Mouse (Mus musculus): ENCODE data around the gene Hipk2.

The Hipk2 gene

GRCm38 (mm10) chr6:38752495-38752894, 123.5 kb downstream of the Hipk2 start:
- DNase-seq (ENCODE audit: low spot score): no peak

DNA sequence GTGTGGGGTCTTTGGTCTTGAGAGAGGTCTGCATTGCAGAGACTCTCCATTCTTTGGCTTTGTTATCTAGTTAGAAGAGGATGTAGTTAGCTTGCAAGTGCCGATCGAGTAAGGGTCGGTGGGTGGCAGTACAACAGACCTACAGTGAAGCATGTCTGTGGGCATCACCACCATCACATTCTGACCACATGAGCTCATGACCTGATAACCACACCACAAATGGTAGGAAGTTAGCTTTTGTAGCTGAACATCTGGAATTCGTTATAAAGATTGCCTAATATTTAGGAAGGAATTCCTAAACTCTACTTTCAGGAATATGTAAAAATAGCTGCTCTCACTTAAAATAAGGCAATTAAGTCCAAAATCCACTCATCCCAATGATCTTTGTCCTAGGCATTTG, 127.9 kb downstream of the Hipk2 start:
- no peak for DNase-seq (ENCODE audit: low spot score)

GRCm38 (mm10) chr6:38743351-38743750, 132.6 kb downstream of the Hipk2 start:
- DNase-seq (ENCODE audit: low spot score): no peak

GRCm38 (mm10) chr6:38742441-38742840, 133.5 kb downstream of the Hipk2 start:
- DNase-seq (ENCODE audit: low spot score): no peak

DNA sequence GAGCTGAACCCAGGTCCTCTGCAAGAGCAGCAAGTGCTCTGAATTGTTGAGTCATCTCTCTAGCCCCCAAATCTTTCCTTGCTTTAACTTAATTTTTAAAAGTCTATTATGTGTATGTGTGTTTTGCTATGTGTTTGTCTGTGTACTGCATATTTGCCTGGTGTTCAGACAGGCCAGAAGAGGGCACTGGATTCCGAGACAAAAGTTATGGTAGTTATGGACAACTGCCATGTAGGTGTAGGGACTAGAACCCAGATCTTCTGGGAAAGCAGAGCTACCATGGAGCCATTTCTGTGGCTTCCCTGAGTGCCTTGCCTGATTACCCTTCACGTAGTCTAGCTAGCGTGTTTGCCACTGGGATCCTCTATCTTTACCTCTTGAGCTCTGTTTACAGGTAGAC, 134.9 kb downstream of the Hipk2 start:
- DNase-seq (ENCODE audit: low spot score): no peak

DNA sequence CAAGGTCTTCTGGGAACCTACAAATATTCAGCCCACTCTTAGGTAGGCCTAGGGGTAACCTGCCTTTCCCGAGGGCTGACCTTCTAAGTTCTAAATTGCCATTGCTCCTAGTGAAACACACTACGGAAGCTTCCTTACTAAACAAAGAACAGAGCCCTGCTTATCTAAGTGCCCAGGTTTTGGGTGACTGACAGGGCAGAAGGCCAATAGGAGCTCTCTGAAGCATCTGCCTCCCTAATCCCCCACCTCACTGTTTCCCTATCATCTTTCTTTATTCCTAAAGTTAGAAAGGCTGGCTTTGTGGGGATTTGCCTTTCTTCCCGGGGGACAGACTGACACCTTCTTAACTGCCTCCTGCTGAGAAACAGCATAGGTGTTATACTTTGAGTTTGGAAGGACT, 136.7 kb downstream of the Hipk2 start:
- no peak for DNase-seq (ENCODE audit: low spot score)

GRCm38 (mm10) chr6:38737763-38738162, 138.2 kb downstream of the Hipk2 start:
- no peak for DNase-seq (ENCODE audit: low spot score)

GRCm38 (mm10) chr6:38736240-38736639, 139.7 kb downstream of the Hipk2 start:
- DNase-seq (ENCODE audit: low spot score): peak; percentile 71

- DNase-seq (ENCODE audit: low spot score): no peak
These were observed 143.3 kb downstream of the Hipk2 start for GRCm38 (mm10) chr6:38732681-38733080.

DNA sequence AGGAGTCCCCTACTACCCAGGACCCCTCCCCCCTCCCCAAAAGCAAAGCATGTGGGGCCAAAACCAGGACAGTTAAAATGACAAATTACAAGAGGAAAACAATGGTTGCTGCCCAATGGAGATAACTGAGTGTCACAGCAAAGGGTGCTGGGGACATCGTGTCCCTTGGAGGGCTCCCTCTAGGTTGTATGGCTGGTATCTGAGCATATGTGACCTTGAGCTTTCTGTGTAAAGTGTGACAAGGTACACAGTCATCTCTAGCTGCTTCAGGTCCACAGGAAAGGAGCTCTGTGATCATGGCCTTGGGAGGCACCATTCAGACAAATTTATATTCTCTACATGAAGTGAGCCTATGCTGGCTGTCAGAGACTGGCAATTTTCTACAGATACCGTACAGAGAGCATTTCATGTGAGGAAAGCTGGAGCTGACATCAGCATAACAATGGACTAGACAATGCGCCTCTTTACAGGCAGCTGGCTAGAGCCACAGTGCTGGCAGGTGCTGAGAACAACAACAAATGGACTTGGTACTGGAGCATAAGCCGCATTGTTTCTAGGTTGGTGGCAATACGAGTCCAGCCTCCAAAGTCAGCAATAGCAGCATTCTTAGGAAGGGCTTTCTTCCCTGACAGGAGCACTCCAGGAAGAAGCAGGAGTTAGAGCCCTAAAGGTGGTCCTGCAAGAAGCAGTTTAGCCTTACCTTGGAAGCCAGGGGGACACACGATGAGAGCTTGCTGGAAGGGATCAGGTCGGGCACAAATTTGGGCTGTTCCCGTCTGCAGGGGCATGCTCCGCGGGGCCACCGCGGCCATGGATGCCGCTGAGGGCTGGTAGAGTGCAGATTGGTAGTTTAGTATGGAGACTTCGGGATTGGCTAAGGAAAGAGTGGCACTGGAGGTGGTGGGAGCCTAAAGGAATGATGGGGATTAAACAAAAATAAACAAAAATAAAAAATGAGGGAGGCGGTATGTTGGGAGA, 145.5 kb downstream of the Hipk2 start:
- no peak for DNase-seq (ENCODE audit: low spot score)

DNA sequence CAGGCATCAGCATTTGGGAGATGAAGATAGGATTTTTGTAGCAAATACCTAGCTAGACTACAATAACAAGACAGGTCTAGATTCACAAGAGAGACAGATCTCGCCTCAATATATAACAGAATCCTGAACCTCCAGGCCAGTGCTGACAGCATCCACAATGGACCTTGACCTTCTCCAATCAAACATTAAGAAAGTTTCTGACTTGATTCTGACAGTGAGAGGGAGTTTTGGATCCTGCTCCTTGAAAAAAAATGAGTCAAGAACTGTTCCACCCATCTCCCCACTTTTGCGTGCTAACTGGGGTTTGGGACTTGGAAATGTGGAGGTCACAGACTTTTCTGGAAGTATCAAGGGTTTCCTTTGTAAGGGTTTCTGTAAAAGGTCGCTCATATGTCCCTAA, 150.4 kb downstream of the Hipk2 start:
- no peak for DNase-seq (ENCODE audit: low spot score)

GRCm38 (mm10) chr6:38721361-38721760, 154.6 kb downstream of the Hipk2 start:
- DNase-seq (ENCODE audit: low spot score): no peak

GRCm38 (mm10) chr6:38719229-38719628, 156.7 kb downstream of the Hipk2 start:
- DNase-seq (ENCODE audit: low spot score): no peak

DNA sequence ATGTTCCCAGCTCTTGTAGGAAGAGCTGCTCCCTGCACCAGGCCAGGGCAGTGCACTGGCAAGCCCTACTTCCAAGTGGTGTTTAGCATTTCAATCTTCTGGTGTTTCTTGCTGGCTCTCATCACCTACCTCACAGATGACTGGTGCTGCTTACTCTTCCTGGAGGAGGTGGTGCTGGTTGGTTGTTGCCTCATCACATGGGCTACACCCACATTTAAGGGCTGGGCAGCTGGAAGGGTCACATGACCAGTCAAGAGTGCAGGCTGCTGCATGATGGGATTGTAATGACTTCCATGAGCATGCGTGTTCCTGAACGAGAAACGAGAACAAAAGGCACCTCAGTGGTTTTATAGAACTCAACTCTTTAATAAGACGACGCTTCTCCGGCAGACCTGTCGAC, 157.3 kb downstream of the Hipk2 start:
- no peak for DNase-seq (ENCODE audit: low spot score)

DNA sequence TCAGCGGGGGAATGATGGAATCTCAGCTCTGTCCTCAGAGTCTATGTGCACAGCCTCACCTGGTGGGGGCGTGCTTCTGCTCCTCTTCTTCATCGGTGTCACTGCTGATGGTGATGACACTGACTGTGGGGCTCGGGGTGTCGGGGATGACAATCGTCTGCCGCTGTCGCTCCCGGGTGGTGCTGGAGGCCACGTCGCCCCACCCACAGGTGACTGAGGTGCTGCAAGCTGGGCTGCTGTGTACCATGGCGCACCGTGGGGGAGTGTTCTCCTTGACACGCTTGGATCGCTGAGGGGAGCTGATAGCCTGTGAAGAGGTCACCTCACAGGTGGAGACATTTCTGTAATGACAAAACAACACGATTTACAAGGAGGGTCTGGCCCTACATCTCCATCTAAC, 160.1 kb downstream of the Hipk2 start:
- no peak for DNase-seq (ENCODE audit: low spot score)

DNA sequence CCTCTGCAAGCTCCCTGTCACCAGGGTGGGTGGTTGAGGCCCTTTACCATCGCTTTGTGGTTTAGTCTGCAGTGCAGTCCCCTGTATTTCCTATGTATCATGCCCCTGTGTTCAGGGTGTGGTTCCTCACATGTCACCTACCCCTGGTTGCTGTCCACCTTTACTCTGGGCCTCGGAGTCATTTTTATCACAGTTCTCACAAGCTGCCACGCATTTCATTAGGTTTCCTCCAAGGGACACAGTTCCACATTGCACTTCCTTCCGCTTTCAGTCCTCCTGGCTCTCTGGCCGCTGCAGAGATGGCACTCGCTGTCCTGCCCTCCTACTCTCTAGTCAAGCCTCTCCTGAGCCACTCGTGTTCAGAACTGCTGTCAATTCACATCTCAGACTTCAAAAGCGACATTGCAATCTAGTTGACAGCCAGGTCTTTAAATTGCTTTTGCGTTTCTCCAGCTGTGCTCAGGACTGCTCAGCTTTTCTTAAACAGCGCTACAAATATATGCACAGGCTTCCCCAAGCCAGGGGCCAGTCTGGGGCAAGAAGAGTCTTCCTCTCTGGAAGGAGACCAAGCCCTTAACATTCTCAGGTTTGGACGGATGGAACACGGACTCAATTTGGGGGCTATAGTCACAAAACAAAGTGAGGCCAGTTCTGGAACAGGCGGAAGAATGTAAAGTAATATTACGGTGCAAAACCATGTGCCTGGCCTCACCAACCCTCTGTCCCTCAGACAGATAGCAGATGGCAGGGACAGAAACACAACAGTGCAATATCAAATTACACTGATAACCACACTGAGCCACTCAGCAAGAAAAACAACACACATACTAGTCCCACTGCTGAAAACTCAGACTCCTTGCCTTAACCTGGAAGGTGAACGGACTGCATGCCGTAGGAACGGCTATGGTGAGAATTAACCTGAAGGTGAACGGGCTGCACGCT, 161.7 kb downstream of the Hipk2 start:
- no peak for DNase-seq (ENCODE audit: low spot score)

DNA sequence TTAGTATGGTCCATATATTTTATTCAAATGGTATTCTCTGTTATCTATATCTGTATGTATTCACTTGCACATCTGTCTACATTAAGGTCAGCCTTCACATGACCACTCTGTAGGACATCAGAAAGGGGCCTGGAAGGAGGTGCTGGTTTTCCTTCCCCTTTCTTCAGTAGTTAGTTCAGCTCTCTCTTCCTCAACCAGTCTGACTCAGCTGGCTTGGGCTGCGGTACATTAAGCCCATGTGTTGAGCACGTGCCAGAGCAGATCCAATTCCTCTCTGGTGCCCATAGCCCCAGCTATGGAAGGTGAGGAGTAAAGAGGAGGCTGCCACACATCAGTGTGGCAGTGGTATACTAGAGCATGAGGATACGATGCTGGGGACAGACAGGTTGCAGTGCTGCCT, 165.5 kb downstream of the Hipk2 start:
- DNase-seq (ENCODE audit: low spot score): no peak

- no peak for DNase-seq (ENCODE audit: low spot score)
These were observed 171.5 kb downstream of the Hipk2 start for GRCm38 (mm10) chr6:38704264-38704984.

DNA sequence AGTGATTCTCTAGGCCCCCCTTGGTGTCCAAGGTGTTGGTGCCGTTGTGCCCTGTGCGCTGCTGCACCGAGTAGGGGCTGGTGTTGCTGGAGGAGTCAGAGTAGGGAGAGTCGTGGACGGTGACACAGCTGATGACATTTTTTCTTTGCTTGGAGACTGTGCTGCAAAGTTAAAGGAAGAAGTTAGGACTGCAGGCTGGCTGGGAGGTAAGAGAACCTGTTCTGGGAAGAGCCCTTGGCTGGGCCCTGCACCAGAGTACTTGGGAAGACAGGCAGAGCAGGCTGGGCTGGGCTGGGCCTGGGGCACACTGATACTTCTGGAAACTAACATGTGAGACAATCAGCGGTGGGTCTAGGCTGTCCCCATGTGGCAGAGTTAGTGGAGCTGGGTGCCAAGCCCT, 172.4 kb downstream of the Hipk2 start:
- no peak for DNase-seq (ENCODE audit: low spot score)

GRCm38 (mm10) chr6:38702810-38703399, 173.1 kb downstream of the Hipk2 start:
- no peak for DNase-seq (ENCODE audit: low spot score)

GRCm38 (mm10) chr6:38701421-38701820, 174.5 kb downstream of the Hipk2 start:
- DNase-seq (ENCODE audit: low spot score): no peak
